Mouse (Mus musculus) neural tube, embryonic 10.5 days (tissue): ENCODE results near the gene Defb20.
"Not testable (repeated sequence)": the region's sequence is repeated elsewhere in the genome, so short reads cannot be mapped to it uniquely, and the experiment has no call there.

Experiments
- DNase-seq: peaks from one replicate; pipeline ENCODE4 v3.0.0-alpha.2; 2017; ENCODE audit warnings: low spot score; ENCODE audit errors: extremely low spot score

Defb20 gene

DNA sequence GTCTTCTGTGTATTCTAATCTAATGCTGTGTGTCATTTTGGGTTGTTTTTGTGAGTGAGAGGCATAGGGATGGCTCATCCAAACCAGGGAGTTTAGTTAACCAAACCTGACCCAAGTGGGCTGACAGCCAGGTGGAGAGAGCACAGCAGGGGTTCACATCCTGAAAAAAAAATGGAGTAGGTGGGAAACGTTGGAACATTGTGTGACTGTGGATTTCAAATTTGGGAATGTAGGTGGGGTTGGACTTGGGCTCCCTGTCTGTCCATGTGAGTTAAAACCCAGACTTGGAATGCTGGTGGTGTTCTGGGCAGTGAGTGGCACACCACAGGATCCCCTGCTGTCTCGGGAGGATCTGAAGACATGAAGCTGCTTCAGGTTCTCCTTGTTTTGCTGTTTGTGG, at the start of gene Defb20:
Defb20 (plus strand) TSS at position 301 of the 400 bp plus-strand sequence.
- DNase-seq: no peak

DNA sequence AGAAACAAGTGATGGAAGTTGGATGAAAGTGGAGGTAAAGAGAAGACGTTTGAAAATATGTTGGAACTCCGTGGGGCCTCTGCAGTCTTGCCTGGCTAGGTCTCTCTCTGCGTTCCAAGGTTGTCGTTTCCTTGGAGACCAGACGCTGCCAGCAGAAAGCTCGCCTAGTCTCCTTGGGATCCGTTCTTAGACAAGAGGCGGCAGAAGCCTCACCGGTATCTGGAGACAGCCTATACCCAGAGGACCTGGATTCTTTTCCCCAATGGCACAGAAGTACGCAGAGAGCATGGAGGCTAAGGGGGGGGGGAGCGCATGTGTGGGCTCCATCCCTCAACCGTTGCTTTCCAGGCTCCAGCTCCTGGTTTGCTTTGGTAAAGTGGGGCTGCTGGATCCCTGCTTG, 49.4 kb upstream of the Defb20 start:
- DNase-seq: no peak

DNA sequence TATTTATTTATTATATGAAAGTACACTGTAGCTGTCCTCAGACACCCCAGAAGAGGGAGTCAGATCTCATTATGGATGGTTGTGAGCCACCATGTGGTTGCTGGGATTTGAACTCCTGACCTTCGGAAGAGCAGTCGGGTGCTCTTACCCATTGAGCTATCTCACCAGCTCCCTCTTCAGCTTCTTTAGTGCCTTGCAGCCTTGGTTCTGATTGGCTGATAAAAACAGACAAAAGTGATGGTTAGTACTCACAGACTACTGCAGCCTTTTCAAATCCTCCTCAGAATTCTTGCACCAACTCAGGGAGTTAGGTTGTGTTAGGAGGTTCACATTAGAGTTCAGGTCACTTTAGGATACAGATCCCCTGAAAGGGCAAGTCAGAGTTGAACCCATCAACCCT, 48.4 kb upstream of the Defb20 start:
- not testable (repeated sequence) for DNase-seq

DNA sequence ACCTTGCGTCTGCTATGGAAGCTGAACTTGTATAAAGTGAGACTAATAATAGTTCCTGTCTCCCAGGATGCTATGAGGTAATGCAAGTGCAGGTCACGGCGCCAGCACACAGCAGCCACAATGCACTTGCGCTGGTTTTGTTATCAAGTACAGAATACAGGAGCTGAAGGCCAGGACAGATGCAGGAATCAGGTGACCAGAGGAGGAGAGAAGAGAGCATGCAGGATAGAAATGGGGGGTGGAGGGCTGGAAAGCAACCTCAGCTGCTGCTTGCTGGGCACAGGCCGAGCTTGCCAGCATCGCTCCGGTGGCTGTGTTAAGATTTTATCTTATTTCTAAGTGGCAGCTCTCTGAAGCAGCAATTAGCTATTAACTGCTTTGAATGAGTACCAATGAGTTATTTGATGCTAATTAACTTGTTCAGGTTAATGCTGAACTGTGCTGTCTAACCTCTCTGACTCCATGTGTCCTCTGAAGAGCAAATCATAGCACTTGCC, 40.4 kb upstream of the Defb20 start:
- DNase-seq: no peak

DNA sequence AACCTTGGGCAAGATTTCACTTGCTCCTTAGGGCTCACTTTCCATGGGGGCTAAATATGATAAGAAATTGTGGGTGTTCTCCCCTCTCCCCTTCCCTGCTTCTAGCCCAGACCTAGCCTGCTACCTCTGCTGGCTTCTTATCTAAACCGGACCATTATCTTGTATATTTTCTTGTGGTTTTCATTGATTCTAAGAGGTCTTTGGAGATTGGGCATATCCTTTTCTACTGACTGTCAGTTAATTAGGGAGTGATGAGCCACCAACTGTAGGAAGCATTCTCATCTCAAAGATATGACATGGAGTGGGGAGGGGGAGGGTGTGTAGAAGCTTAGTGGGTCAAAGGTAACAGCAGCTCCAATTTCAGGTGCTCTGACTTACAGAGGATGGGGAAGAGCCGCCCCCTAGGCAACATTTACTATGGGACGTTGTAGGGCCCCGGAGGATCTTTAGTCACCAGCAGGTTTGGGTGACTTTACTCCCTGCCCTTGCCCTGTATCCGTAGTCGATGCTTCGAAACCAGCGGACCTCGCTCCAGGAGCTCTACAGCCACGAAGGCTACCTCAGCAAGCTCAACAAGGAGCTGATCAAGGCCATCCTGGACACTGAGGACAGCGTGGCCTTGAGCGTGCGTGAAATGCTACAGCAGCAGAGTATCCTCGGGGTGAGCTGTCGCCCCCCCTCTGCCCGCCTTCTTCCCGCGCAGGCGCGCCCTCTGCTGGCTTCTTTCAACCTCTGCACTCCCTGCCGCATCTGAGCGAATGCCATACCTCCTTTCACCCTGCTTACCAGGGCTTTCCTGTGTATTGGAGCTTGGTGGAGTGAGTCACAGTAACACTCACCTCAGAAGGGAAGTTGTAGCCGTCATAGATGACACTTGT, 39.6 kb upstream of the Defb20 start:
- peak; percentile 87 for DNase-seq

DNA sequence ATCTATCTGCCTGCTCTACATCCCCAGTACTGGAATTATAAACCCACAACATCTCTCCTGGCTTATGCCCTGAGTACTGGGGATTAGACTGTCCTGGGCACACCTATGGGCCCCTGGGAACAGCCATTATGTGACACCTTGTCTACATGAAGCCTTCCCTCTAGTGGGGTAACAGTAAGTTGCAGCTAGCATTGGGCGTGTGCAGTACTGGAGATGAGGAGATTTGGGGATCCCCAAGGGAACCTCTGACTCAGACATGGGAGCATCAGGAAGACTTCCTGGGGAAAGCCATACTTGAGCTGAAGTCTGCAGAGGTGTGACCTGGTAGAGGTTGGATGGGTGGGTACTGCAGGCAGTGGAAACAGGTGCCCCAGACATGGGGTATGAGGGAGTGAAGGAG, 37.9 kb upstream of the Defb20 start:
- DNase-seq: no peak

DNA sequence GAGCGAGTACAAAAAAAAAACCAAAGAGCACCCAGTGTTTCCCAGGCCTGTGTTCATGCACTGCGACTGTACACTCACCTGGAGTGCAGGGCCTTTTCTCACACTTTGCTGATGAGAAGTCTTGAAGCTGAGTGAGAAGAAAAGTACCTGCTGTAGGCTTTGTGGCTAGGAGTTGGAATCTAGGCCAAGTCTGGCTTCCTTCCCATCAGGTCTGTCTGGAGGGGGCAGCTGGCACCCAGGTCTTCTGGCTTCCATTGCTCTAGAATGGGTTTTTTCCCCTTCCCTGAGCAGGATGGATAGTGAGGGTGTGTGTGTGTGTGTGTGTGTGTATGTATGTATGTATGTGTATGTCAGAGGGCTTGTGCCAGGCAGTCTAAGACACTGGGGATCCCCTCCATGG, 37.0 kb upstream of the Defb20 start:
- no peak for DNase-seq

DNA sequence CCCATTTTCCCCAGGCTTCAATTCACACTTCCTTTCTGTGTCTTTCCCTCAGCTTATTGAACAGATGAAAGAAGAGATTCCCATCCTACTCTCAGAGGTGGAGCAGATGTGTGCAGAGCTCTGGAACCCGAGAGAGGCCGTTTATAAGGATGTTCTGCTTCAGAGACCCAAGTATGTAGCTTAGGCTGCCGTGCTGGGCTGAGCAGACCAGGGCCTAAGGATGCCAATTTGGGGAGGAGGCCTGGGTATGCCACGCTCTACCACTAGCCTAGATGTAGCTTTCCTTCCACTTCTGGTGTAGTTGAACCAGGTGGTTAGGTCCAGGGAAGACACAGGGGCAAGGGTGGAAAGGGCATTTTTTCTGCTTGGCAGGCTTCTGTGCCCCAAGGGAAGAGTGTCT, 34.5 kb upstream of the Defb20 start:
- DNase-seq: no peak

DNA sequence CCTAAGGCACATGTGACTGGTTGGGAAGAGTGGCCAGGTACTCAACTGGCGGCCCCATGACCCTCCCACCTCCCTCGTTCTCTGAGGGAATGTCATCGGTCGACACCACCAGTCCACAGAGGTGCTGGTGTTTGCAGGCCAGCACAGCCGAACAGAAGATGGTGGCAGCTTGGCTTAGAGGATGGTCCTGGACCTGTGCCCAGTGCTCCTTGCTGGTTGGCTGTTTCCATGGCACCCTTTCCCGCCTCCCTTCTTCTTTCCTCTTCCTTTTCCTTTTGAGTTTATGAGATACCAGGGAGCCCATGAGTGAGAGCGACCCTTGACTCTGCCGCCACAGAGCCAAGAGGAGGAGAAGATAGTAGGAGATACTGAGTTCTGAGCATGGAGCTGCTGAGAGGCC, 33.6 kb upstream of the Defb20 start:
- no peak for DNase-seq

DNA sequence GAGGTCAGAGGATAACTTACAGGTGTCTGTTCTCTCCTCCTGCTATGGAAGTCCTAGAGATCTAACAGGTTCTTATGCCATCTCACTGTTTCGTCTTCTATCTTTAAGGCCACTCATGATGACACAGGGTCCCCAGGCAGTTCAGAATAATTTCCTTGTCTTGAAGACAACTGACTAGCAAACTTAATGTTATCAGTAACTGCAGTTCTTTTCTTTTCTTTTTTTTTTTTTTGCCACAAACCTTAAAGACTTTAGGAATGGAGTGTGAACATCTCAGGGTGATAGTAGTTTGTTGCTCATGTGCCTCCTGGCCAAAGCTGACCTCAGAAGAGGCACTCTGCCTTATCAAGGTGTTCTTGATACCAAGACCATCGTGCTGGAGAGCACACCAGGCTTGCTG, 30.2 kb upstream of the Defb20 start:
- DNase-seq: no peak

DNA sequence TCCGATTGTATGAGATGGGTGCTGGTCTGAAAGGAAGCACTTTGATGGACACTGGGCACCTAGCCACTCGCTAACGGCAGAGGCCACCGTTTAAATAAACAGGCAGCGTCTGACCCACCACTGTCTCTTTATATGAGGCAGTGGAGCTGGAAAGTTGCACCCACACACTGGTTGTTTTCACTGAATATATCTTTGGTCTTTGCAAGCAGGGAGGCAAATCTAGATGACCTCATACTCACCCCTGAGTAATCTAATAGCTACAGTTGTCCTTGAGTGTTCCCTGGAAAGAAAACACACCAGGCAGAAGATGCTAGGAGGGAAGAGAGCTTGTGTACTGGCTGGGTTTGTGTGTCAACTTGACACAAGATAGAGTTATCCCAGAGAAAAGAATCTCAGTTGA, 29.4 kb upstream of the Defb20 start:
- DNase-seq: no peak

DNA sequence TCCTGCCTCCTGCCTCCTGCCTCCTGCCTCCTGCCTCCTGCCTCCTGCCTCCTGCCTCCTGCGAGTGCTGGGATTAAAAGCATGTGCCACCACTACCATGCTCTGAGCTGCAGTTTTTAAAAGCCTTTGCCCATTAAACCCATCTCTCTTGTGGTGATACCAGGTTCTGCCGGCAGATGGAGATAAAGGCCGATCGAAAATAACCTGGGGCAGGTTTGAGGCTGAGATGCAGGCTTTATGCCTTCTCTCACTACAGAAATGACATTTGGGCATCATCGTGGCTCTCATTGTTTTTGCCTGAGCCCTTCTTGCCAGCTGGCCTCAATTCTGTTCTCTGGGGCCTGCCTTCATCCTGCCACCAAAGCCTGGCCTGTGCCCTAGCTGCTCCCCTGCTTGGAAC, 26.6 kb upstream of the Defb20 start:
- peak; percentile 63 for DNase-seq

DNA sequence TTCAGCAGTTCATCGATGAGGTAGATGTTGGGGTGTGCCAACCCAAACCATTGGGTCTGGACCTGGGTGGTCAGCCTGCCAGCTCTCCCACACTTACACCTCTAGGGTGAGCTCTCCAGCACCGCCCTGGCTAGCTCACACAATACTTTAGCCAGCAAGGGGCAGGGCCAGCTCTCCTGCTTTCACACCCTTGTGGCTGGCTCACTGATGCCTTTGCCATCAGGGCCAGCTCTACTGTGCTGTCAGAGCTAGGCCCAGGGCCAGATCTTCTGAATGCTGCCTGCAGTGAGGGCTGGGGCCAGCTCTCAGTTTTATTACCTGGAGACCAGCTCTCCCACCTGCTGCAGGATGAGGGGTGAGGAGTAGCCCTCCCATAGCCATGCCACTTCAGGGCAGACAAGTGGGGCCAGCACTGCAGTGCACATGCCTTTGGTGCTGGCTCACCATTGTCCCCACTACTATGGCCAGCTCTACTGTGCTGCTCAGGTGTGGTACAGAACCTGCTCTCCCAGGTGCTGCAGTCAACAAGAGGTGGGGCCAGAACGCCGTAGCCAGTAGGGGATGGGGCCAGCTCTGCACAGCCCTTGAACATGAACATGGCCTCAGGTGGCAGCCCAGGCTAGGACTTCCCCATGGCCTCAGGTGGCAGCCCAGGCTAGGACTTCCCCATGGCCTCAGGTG, 24.6 kb upstream of the Defb20 start:
- no peak for DNase-seq

DNA sequence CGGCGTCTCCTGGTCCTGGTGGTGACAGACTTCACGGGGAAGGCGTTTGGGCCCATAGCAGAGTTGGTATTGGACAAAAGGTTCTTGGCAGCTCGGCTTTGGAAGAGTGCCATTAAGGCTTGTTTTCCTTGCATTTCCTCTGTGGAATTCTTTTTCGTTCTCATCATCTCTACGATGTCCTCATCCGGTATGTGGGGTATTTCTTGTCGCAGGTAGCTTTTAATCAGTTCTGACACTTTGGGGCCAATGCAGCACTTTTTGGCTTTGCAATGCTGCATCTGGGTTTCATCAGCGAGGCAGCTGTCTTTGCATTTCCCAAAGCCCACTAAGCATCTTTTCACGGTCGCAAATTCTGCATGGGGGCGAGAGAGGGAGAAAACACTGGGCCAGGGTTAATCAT, 17.6 kb upstream of the Defb20 start:
- DNase-seq: no peak

DNA sequence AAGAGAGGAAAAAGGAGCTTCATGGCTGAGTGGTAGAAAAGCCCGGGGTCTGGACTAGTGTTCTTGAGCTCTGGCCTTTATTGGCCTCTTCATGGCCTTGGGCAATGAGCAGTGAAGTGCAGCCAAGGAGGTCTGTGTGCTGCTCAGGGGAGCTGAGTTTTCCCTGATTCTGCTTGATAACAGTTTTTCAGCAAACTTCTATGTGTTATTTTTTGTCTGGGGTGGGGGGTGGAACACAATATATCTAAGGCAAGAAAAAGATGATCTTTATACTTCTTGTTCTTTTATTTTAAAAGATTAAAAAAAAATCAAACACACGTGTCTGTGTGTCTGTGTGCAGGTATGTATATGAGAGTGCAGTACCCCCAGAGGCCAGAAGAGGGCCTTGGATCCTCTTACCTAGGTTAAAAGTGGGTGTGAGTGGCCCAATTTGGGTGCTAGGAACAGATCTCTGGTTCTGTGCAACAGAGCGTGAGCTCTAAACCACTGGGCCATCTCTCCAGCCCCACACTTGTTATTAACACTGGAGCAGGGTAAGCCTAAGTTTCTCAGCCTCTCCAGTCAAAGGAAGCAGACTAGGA, 12.2 kb upstream of the Defb20 start, which contains the start of gene Defb23:
Defb23 (minus strand) TSS at position 51 of the 581 bp plus-strand sequence.
- no peak for DNase-seq

DNA sequence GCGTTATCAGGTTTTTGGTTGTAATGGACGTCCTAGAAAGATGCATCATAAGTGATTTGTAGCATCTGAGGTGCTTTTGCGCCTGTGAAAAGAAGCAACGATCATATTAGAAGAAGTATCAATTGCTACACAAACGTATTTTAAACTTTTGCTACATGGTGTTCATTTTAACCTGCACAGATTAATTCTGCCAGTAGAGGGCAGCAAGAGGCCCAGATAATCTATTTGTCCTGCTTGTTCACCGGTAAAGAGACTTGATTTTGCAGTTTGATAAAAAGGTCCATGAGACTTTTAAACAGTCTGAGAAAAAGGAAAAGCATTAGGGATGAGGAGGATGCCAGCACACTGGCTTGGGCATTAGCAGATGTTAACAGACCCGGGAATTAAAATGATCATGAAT, 5.9 kb upstream of the Defb20 start:
- DNase-seq: peak; percentile 26

DNA sequence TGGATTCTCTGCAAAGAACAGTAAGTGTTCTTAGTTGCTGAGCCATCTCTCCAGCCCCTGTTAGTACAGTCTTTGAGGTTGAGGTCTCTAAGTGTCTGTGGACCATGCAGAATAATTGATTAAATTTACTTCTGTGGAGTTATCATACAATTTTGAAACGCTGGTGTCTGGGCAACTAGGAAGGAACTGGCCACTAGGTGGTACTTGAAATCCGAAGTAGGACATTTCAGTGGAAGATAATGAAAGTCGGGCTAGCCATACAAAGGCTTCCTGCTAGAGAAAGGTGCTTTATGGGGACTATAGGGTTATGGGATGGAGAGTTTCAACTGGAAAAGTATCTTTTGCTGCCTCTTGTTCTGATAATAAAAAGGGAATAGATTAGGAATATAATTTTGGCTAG, 4.4 kb upstream of the Defb20 start:
- no peak for DNase-seq

DNA sequence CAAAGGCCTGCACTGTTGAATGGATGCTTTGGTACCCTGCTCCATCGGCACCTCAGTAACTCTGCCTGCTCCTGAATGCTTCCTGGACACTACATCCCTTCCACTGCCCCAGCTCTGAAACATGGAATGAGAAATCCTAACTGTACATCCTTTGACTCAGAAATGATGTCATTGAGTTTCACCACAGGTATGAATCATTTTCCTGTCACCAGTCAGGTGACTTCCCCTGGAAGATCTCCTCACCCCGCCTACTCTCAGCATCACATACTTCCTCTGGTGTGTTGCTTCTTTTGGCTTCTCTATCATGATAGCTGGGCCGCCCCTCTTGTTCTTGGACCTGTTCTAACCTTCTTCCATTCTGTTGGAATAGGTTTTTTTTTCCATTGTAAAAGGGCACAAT, 4.0 kb downstream of the Defb20 start:
- DNase-seq: no peak

DNA sequence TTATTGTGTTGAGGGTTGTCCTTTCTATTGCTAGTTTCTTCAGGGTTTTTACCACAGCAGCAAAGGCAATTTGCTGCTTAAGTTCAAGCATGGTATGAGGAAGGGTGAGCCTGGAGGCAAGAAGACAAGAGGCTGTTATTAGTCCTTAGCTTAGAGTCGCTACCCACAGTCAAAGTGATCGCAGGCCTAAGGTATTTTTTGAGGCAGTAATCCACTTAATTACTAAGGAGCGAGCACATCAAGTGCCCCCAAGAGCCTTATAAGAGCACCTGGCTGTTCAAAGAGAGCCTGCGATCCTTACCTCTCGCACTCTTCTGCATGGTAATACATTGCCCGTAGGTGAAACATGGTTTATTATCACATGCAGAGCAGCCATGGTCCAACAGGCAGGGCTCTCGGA, 4.9 kb downstream of the Defb20 start:
- no peak for DNase-seq

DNA sequence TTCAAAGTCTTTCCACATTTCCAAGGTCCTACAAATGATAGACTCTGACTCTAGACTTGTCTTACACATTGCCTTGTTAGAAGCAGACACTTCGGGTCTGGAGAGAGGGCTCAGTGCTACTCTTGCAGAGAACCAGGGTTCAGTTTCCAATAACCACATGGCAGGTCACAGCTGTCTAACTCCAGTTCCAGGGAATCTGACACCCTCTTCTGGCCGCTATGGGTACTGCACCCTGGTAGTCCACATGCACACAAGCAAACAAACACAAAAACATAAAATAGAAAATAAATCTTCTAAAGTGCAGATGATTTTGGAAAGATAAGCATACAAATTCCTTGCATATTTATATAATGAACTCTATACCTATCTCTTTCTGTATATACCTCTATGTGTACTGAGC, 10.2 kb downstream of the Defb20 start:
- DNase-seq: peak; percentile 18

DNA sequence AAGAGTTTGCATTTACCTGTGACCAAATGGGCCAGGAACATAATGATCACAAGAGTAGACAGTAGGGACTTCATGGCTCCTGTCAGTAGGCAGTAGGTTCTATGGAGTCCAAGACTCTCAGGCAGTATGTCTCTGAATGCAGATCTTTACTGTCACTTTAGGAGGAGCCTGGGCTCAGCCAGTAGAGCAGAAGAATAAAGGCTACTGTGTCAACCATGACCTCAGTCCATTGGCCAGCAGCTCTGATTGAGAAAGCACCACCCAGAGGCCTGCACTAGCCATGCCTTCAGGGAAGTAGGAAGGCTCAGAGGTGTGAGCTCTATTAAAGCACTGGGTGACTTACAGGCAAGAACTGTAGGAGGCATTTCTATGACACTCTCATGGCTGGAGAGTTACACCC, 13.2 kb downstream of the Defb20 start, which contains the start of gene Defb22:
Defb22 (minus strand) TSS at position 101 of the 400 bp plus-strand sequence.
- no peak for DNase-seq

DNA sequence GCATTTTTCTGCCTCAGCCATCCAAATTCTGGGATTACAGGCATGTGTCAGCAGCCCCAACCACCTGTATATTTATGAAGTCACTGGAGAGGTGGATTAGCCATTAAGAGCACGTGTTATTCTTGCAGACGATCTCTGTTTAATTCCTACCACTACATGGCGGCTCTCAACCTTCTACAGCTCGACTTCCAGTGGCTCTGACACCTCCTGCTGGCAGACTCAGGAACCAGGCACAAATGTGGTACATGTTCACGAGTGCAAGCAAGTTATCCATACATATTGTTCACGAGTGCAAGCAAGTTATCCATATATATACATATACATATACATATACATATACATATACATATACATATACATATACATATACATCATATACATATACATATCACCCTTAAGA, 16.3 kb downstream of the Defb20 start:
- DNase-seq: no peak
